Mouse (Mus musculus): Measurements from ENCODE around the gene Shisa9. TPM values are rescaled to one million over a fixed set of nuclear protein-coding genes. Genes with fewer than 3 reads are reported as not detected.
"Not testable (repeated sequence)": the region's sequence is repeated elsewhere in the genome, so short reads cannot be mapped to it uniquely, and the experiment has no call there.

Shisa9 gene
- not detected for total RNA-seq (2021)
- long read RNA-seq, experiment 1, result 0 reads
- long read RNA-seq, experiment 2, result 0 reads

DNA sequence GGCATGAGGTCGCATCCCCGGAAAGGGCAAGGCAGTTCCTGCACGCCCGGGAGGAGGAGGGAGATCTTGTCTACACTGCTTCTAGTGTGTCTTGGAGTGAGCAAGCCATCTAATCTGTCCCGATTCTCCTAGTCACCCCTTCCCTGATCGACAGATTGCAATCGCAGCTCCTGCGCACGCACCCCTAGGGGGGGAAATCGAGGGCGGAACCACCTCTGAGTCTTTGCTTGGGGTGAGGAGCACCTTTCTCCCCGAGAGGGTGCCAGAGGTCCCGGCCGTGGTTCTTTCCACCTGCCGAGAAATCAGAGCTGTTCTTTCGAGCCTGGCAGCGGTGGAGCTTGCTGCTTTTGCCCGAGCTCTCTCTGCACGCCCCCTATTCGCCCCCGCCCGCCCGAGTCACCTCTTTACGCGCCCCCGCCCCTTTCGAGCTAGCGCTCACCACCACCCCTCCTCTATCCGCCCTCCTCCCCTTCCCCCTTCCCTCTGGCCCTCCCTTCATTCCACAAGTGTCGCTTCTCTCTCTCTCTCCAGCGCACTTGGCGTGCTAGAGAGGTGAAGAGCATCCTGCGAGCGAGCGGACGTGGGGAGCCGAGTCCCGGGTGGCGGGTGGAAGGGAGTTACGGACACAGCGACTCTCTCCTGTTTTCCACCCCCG, at the start of gene Shisa9:
TSS of gene Shisa9 (plus strand) at position 498 of the 655 bp plus-strand sequence.
- intact Hi-C loops (cut with DNase I), result no loop called here
- no peak for TF ChIP-seq CTCF (IDR thresholded peaks at IDR 0.05)
- Histone ChIP-seq H3K4me3 (peak within 1 kb of the TSS; percentile 68), H3K27ac (no peak within 1 kb of the TSS)
- DNase-seq, result no peak

DNA sequence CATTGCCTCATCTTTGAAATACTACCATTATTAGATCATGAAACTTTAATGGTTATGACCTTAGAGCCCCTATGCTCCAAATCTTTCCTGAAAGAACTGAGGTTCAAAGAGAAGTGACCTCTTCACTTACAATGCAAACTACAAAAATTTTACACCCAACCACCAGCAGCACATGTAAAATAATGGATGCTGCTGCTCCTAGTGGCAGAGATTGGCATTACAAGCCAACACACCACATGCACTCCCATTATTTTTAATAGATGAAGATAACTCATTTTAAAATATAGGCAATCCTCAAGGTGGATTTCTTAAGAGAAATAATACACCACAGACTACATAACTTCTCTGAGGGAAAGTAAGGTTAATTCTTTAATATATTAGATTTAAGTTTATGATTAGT, 43.4 kb upstream of the Shisa9 start:
- H3K27ac ChIP-seq, result no peak overlapping the region
- intact Hi-C loops (cut with DNase I), result loop anchor here (5.0 to 10.0 kb wide), 2 partner anchors 246 to 513 kb away; no protein-coding TSS in a partner anchor
- no peak overlapping the region for H3K4me3 ChIP-seq
- peak; percentile 96 for TF ChIP-seq CTCF (IDR thresholded peaks at IDR 0.05)
- DNase-seq, result peak; percentile 32

DNA sequence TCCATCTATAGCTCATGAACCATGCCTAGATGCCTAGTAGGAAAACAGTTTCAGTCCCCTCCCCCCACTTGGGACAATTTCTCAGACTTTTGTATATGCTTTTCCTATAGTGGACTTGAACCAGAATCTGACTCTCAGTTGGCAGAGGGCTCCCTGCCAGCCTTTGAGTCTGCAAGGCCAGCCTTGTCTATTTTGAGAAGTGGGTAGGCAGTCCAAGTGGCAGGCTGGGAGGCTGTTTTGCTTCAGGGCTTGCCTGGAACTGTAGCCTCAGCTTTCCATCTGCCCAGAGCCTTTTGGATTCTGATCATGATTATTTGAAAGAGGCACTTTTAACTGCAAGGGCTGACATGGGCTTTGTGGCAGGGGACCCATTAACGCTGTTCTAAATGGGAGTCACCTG, 23.2 kb upstream of the Shisa9 start:
- no peak overlapping the region for H3K4me3 ChIP-seq
- no peak for TF ChIP-seq CTCF (IDR thresholded peaks at IDR 0.05)
- H3K27ac ChIP-seq, result no peak overlapping the region
- no peak for DNase-seq
- intact Hi-C loops (cut with DNase I), result no loop called here

DNA sequence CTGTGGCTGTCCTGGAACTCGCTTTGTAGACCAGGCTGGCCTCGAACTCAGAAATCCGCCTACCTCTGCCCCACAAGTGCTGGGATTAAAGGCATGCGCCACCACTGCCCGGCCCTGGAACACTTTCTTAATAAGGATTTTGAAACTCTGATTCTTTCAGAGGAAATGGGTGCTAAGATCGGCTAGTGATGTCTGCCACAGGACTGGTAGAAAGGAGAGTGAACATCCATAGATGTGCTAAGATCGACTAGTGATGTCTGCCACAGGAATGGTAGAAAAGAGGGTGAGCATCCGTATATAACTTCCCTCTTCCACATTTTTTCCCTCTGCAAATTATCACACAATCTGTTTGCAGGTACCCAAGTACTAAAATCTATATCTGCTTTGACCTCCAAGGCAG, 17.9 kb upstream of the Shisa9 start:
- DNase-seq, result no peak
- intact Hi-C loops (cut with DNase I), result no loop called here
- no peak for TF ChIP-seq CTCF (IDR thresholded peaks at IDR 0.05)
- Histone ChIP-seq H3K4me3 (no peak overlapping the region), H3K27ac (no peak overlapping the region)

DNA sequence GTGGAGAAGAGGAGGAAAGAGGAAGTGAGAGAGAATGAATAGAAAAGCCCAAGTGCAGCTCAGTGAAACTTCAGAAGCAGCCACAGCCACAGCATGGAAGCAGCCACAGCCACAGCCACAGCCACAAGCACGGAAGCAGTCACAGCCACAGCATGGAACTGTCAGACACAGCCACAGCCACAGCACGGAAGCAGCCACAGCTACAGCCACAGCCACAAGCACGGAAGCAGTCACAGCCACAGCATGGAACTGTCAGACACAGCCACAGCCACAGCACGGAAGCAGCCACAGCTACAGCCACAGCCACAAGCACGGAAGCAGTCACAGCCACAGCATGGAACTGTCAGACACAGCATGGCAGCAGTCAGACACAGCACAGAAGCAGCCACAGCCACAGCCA, 17.1 kb upstream of the Shisa9 start:
- H3K27ac ChIP-seq; H3K4me3 ChIP-seq; intact Hi-C loops (cut with DNase I); DNase-seq: not testable (repeated sequence)

DNA sequence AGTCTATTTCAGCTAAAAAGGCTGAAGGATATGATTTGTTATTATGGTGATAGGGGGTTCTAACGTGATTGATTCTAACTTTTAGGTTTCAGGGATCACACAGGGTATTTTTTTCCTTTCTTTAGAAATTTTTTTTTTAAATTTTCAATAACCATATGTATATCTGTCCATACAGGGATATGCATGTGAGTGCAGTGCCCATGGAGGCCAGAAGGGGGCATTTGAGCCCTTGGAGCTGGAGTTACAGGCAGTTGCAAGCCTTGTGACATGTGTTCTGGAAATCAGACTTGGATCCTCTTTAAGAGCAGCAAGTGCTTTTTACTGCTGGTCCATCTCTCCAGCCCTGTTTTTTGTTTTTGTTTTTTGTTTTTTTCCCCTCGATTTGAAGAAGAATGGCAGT, 16.3 kb upstream of the Shisa9 start:
- Histone ChIP-seq H3K27ac (no peak overlapping the region), H3K4me3 (no peak overlapping the region)
- intact Hi-C loops (cut with DNase I), result no loop called here
- TF ChIP-seq CTCF (IDR thresholded peaks at IDR 0.05), result no peak
- DNase-seq, result no peak

DNA sequence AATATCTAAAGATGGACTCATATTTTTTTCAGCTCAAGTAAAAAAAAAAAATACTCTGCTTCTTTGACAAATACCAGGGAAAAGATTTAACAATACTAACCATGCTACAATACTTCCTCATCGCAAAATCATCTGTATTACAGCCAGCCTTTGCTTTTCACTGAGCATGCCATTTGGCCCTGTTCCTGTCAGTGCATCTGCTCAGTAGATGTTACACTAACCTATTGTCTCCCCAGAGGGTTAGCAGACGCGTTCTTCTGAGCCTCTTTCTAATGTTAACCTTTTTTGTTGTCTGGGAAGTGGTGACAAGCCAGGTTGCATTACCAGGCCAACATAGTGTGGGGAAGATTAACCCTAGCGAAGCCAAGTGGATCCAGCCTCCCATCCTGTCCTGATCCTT, 10.2 kb upstream of the Shisa9 start:
- no peak for DNase-seq
- Histone ChIP-seq H3K4me3 (no peak overlapping the region), H3K27ac (no peak overlapping the region)
- intact Hi-C loops (cut with DNase I), result no loop called here
- no peak for TF ChIP-seq CTCF (IDR thresholded peaks at IDR 0.05)

DNA sequence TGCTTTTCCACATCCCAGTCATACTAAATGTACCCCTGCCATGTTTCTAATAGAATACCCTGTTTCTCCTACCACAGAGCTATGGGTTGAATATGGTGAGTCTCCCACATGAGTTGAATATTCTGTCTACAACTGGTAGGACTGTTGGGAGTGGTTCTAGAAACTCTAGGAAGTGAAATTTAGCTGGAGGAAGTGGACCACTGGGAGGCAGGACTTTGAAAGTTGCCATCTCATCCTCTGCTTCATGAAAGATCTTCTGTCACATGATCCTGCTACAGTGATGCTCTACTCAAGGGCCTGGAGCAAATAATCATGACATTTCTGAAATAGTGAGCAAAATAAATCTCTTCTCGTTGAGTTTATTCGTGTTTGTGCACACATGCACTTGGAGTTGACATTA, 7.2 kb upstream of the Shisa9 start:
- DNase-seq, result no peak
- Histone ChIP-seq H3K4me3 (no peak overlapping the region), H3K27ac (no peak overlapping the region)
- intact Hi-C loops (cut with DNase I), result no loop called here
- no peak for TF ChIP-seq CTCF (IDR thresholded peaks at IDR 0.05)

DNA sequence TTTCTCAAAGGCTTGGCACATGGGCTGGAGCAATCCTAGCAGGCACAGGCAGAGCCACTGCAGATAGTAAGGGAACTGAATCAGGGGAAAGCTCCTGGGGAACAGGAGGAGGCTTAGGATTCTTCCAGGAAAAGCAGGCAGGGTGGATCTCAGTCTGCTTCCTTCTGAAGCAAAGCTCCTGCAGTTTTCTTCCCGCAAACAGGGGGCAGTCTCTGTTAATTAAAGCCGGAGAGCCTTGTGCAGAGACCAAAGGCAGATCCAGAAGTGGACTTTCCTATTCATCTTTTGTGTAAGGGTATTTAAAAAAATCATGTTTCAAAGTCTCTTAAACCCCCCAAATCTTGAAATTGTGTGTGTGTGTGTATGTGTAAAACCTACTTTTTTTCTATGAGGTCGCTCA, 3.1 kb upstream of the Shisa9 start:
- intact Hi-C loops (cut with DNase I), result loop anchor here (2.0 kb wide), 1 partner anchor 218 kb away; no protein-coding TSS in a partner anchor
- peak; percentile 28 for DNase-seq
- TF ChIP-seq CTCF (IDR thresholded peaks at IDR 0.05), result peak; percentile 64
- H3K4me3 ChIP-seq, result no peak overlapping the region
- no peak overlapping the region for H3K27ac ChIP-seq

DNA sequence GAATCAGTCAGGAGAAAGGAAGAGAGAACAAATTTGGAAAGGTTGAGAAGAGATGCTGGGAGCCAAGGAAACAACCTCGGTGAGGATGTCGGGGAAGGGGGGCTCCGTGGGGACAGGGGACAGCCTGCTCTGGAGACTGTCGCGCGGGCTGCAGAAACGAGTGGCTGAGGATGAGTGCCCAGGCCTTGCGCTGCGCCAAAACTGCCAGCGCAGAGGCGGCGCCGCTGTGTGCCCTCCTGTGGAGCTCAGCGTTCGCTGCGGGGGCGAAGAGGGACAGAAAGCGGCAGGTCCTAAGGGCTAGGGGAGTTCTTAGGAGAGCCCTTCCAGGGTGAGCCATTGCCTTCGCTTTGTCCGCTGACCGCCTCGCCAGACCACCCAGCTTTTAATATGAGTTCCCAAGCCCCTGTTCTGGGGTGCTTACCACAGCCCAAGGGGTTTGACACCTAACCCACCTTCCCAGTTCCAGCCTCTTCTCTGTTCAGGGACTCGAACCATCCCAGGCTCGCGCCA, 752 bp upstream of the Shisa9 start:
- no peak for DNase-seq
- no peak overlapping the region for H3K27ac ChIP-seq
- no peak for TF ChIP-seq CTCF (IDR thresholded peaks at IDR 0.05)
- intact Hi-C loops (cut with DNase I), result no loop called here
- H3K4me3 ChIP-seq, result peak overlapping the region; percentile 68

DNA sequence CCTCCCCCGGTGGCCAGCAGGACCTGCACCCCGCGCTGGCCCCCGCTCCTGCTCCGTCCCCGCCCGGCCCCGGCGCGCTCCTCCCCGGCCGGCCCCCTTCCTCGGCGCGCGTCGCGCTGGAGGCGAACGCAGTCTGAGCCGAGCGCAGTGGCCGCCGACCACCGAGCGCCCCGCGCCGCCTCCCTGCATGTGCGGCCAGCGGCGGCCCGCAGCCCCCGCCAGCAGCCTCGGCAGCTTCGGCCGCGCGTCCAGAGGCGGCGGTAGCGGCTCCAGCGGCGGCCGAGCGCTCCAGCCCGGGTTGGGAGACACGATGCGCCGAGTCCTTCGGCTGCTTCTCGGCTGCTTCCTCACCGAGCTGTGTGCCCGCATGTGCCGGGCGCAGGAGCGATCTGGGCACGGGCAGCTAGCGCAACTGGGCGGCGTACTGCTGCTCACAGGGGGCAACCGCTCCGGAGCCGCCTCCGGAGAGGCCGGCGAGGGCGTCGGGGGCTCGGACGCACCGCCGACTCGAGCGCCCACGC, 418 bp downstream of the Shisa9 start:
- peak overlapping the region; percentile 68 for H3K4me3 ChIP-seq
- no peak; the same call in 1 of the 2 replicates for TF ChIP-seq CTCF (IDR thresholded peaks at IDR 0.05)
- no peak overlapping the region for H3K27ac ChIP-seq
- intact Hi-C loops (cut with DNase I), result no loop called here
- DNase-seq, result peak; percentile 15

DNA sequence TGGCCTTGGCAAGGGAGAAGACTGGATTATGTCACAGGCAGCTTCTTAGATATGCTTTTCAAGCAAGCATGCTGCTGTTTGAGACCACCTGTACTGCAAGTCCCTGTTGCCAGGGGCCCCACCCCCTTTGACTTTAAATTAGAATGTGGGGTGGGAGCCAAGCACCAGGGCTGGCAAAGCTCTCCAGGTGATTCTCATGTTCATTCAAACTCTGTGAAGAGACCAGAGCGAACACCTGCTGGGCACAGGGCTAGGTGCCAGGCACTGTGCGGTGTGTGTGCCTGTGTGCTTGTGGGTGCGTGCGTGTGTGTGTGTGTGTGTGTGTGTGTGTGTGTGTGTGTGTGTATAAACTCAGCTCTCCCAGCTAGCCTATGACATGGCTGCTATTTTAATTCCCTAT, 3.1 kb downstream of the Shisa9 start:
- intact Hi-C loops (cut with DNase I), result no loop called here
- no peak overlapping the region for H3K27ac ChIP-seq
- no peak overlapping the region for H3K4me3 ChIP-seq
- no peak for DNase-seq
- TF ChIP-seq CTCF (IDR thresholded peaks at IDR 0.05), result no peak

DNA sequence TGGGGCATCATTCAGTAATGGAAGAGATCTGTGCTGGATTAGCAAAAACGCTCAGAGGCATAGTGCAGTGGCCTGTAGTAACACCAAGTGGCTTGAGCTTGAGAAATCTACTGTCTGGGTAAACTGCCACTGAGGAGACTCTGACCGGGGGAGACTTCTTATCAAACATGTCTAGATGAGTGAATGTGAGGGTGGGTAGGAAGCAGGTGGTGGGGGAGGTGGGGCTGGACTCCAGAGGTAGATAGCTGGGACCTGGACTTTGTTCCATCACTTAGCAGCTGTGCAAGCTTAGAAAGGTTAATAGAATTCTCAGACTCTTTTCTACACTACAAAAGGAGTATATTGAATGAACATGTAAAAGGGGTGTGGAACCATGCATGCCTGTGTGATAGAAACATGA, 21.3 kb downstream of the Shisa9 start:
- no peak for TF ChIP-seq CTCF (IDR thresholded peaks at IDR 0.05)
- DNase-seq, result no peak
- intact Hi-C loops (cut with DNase I), result no loop called here
- Histone ChIP-seq H3K4me3 (no peak overlapping the region), H3K27ac (no peak overlapping the region)

DNA sequence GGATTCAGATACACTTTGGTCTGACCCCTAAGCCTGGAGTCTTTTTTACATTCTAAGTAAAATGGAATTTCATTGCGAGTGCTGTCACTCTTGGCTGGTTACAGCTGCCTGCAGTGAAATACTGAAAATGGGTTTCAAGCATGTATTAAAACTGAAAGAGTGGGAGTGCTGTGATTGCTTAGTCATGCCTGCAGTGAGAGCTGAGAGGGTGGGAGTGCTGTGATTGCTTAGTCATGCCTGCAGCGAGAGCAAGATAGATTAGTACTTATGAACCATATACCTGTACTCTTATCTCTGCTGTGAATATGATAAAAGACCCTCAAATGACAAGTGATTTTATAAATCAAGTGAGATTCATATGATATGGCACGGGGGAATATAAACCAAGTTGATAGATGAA, 26.2 kb downstream of the Shisa9 start:
- intact Hi-C loops (cut with DNase I), result no loop called here
- no peak for TF ChIP-seq CTCF (IDR thresholded peaks at IDR 0.05)
- no peak for DNase-seq
- Histone ChIP-seq H3K27ac (no peak overlapping the region), H3K4me3 (no peak overlapping the region)
